Mouse (Mus musculus) stomach, embryonic 15.5 days (tissue): Measurements from ENCODE around the gene Ssr1. TPM values are rescaled to one million over a fixed set of nuclear protein-coding genes. Genes with fewer than 3 reads are reported as not detected.

ENCODE experiments used
- ATAC-seq: fragments of 200-750 bp; cut with Nextera tagmentation; 2 replicates; pipeline ENCODE4 v1.8.0; 2017; ENCODE audit warnings: low read depth, moderate number of reproducible peaks, moderate TSS enrichment; ENCODE audit not compliant: insufficient read depth, low FRiP score
- H3K27ac ChIP-seq: fragments of 300-500 bp; sonication (generic); 2 replicates; pipeline ENCODE4 v1.5.1; 2015; ENCODE audit warnings: mild to moderate bottlenecking, inconsistent platforms
- H3K27me3 ChIP-seq: fragments of 300-500 bp; sonication (generic); replicated peaks from 2 replicates; pipeline ENCODE4 v1.6.1; 2015; ENCODE audit warnings: inconsistent platforms
- H3K36me3 ChIP-seq: fragments of 300-500 bp; sonication (generic); 2 replicates; pipeline ENCODE4 v1.6.1; 2015; ENCODE audit warnings: inconsistent platforms
- H3K4me1 ChIP-seq: fragments of 300-500 bp; sonication (generic); 2 replicates; pipeline ENCODE4 v1.6.1; 2015; ENCODE audit warnings: inconsistent platforms
- H3K4me2 ChIP-seq: fragments of 300-500 bp; sonication (generic); 2 replicates; pipeline ENCODE4 v1.6.1; 2015; ENCODE audit warnings: mild to moderate bottlenecking, inconsistent platforms
- H3K4me3 ChIP-seq: fragments of 300-500 bp; sonication (generic); replicated peaks from 2 replicates; pipeline ENCODE4 v1.5.1; 2015; ENCODE audit warnings: inconsistent platforms
- H3K9ac ChIP-seq: fragments of 300-500 bp; sonication (generic); 2 replicates; pipeline ENCODE4 v1.6.1; 2015; ENCODE audit warnings: inconsistent platforms
- H3K9me3 ChIP-seq: fragments of 300-500 bp; sonication (generic); 2 replicates; pipeline ENCODE4 v1.6.1; 2016; ENCODE audit warnings: inconsistent platforms
- WGBS: fragments of 180-500 bp; shearing (Covaris S2); methylation state at CpG from one replicate; pipeline ENCODE4 v1.1.7; 2015; 5-methylcytosine and 5-hydroxymethylcytosine counted together
- polyA plus RNA-seq: library from polyadenylated mRNA; unstranded; fragments of >200 nt; fragmentation: Nextera tagmentation; extraction: Ambion mirVana; gene quantifications from 2 replicates; pipeline ENCODE4 v1.2.1, GENCODE M21; 2015

The Ssr1 gene
- polyA plus RNA-seq, 1 experiment from 2014 or later: 149 TPM

- H3K4me1 ChIP-seq: no peaks in the 10 kb centered on the region
- H3K9ac ChIP-seq: no peak overlapping the region
- H3K27me3 ChIP-seq: no peaks in the 10 kb centered on the region
- WGBS: 81% methylated on average over 5 of the region's 5 CpGs
- no peak overlapping the region for H3K4me2 ChIP-seq
- no peak for ATAC-seq
- H3K4me3 ChIP-seq: no peak overlapping the region
- no peak overlapping the region for H3K27ac ChIP-seq
- peaks cover 16% of the 10 kb centered on the region for H3K36me3 ChIP-seq
- no peaks in the 10 kb centered on the region for H3K9me3 ChIP-seq
Measured at GRCm38 (mm10) chr13:37974731-37975130, 19.3 kb downstream of the Ssr1 start.

- no peaks in the 10 kb centered on the region for H3K27me3 ChIP-seq
- 82% methylated on average over 6 of the region's 6 CpGs for WGBS
- no peak overlapping the region for H3K4me2 ChIP-seq
- H3K4me3 ChIP-seq: no peak overlapping the region
- no peak for ATAC-seq
- peaks cover 12% of the 10 kb centered on the region for H3K36me3 ChIP-seq
- no peaks in the 10 kb centered on the region for H3K4me1 ChIP-seq
- H3K9me3 ChIP-seq: no peaks in the 10 kb centered on the region
- no peak overlapping the region for H3K27ac ChIP-seq
- no peak overlapping the region for H3K9ac ChIP-seq
Measured at GRCm38 (mm10) chr13:37974036-37974435, 20.0 kb downstream of the Ssr1 start.

- no peaks in the 10 kb centered on the region for H3K27me3 ChIP-seq
- WGBS: 77% methylated on average over 11 of the region's 11 CpGs
- peaks cover 12% of the 10 kb centered on the region; the same call in 1 of the 2 replicates for H3K4me1 ChIP-seq
- ATAC-seq: no peak
- peaks cover under 1% of the 10 kb centered on the region for H3K36me3 ChIP-seq
- no peak overlapping the region for H3K9ac ChIP-seq
- no peak overlapping the region for H3K27ac ChIP-seq
- no peak overlapping the region for H3K4me2 ChIP-seq
- no peaks in the 10 kb centered on the region for H3K9me3 ChIP-seq
- H3K4me3 ChIP-seq: no peak overlapping the region
Measured at GRCm38 (mm10) chr13:37970887-37971530, 23.0 kb downstream of the Ssr1 start.

- H3K4me3 ChIP-seq: no peak overlapping the region
- H3K4me1 ChIP-seq: peaks cover 13% of the 10 kb centered on the region
- ATAC-seq: no peak
- no peaks in the 10 kb centered on the region for H3K36me3 ChIP-seq
- H3K4me2 ChIP-seq: no peak overlapping the region
- no peaks in the 10 kb centered on the region for H3K27me3 ChIP-seq
- H3K27ac ChIP-seq: no peak overlapping the region
- H3K9me3 ChIP-seq: no peaks in the 10 kb centered on the region
- WGBS: 61% methylated on average over 8 of the region's 8 CpGs
- no peak overlapping the region for H3K9ac ChIP-seq
Measured at GRCm38 (mm10) chr13:37969988-37970387, 24.0 kb downstream of the Ssr1 start.

GRCm38 (mm10) chr13:37969337-37969736, 24.7 kb downstream of the Ssr1 start:
- Histone ChIP-seq H3K4me2 (no peak overlapping the region), H3K4me1 (peaks cover 14% of the 10 kb centered on the region), H3K9ac (no peak overlapping the region), H3K27me3 (no peaks in the 10 kb centered on the region), H3K9me3 (no peaks in the 10 kb centered on the region), H3K36me3 (no peaks in the 10 kb centered on the region), H3K27ac (no peak overlapping the region), H3K4me3 (no peak overlapping the region)
- ATAC-seq: no peak
- 8% methylated on average over 14 of the region's 14 CpGs for WGBS

- ATAC-seq: no peak
- Histone ChIP-seq H3K4me1 (peaks cover 22% of the 10 kb centered on the region), H3K4me2 (peak overlapping the region; percentile 10; the same call in 1 of the 2 replicates), H3K9ac (no peak overlapping the region), H3K36me3 (no peaks in the 10 kb centered on the region), H3K27ac (no peak overlapping the region), H3K4me3 (no peak overlapping the region), H3K9me3 (no peaks in the 10 kb centered on the region), H3K27me3 (no peaks in the 10 kb centered on the region)
- 57% methylated on average over 10 of the region's 10 CpGs for WGBS
Measured at GRCm38 (mm10) chr13:37967565-37967964, 26.5 kb downstream of the Ssr1 start.

- Histone ChIP-seq H3K36me3 (no peaks in the 10 kb centered on the region), H3K9ac (no peak overlapping the region), H3K27ac (peak overlapping the region; percentile 40), H3K4me1 (peaks cover 22% of the 10 kb centered on the region), H3K9me3 (no peaks in the 10 kb centered on the region), H3K27me3 (no peaks in the 10 kb centered on the region), H3K4me2 (peak overlapping the region; percentile 10), H3K4me3 (no peak overlapping the region)
- ATAC-seq: peak; percentile 16; the same call in 1 of the 2 replicates
- 33% methylated on average over 12 of the region's 12 CpGs for WGBS
Measured at GRCm38 (mm10) chr13:37967052-37967437, 27.0 kb downstream of the Ssr1 start.

- no peak overlapping the region for H3K9ac ChIP-seq
- H3K4me2 ChIP-seq: peak overlapping the region; percentile 10; the same call in 1 of the 2 replicates
- H3K4me1 ChIP-seq: peaks cover 22% of the 10 kb centered on the region
- WGBS: 58% methylated on average over 15 of the region's 15 CpGs
- peak overlapping the region; percentile 40 for H3K27ac ChIP-seq
- no peaks in the 10 kb centered on the region for H3K36me3 ChIP-seq
- no peaks in the 10 kb centered on the region for H3K27me3 ChIP-seq
- H3K4me3 ChIP-seq: no peak overlapping the region
- H3K9me3 ChIP-seq: no peaks in the 10 kb centered on the region
- ATAC-seq: no peak
Measured at GRCm38 (mm10) chr13:37966256-37967051, 27.6 kb downstream of the Ssr1 start.

- ATAC-seq: peak; percentile 73
- H3K4me1 ChIP-seq: peaks cover 22% of the 10 kb centered on the region
- H3K4me3 ChIP-seq: no peak overlapping the region
- H3K4me2 ChIP-seq: no peak overlapping the region
- H3K9me3 ChIP-seq: no peaks in the 10 kb centered on the region
- H3K27ac ChIP-seq: no peak overlapping the region
- 50% methylated on average over 17 of the region's 17 CpGs for WGBS
- H3K36me3 ChIP-seq: no peaks in the 10 kb centered on the region
- H3K27me3 ChIP-seq: no peaks in the 10 kb centered on the region
- H3K9ac ChIP-seq: no peak overlapping the region
Measured at GRCm38 (mm10) chr13:37965126-37965914, 28.7 kb downstream of the Ssr1 start.

- H3K27me3 ChIP-seq: no peaks in the 10 kb centered on the region
- no peak overlapping the region for H3K9ac ChIP-seq
- H3K27ac ChIP-seq: no peak overlapping the region
- peak overlapping the region; percentile 42 for H3K4me3 ChIP-seq
- ATAC-seq: no peak
- no peaks in the 10 kb centered on the region for H3K36me3 ChIP-seq
- 50% methylated on average over 20 of the region's 20 CpGs for WGBS
- H3K9me3 ChIP-seq: no peaks in the 10 kb centered on the region
- H3K4me2 ChIP-seq: peak overlapping the region; percentile 64
- H3K4me1 ChIP-seq: peaks cover 22% of the 10 kb centered on the region
Measured at GRCm38 (mm10) chr13:37964128-37965087, 29.6 kb downstream of the Ssr1 start.
